ENCODE assay signal across 11 mouse cellular contexts in genomic region chr7:6414626-6415441, GRCm38 (mm10). TPM values are rescaled to one million over a fixed set of nuclear protein-coding genes. Genes with fewer than 3 reads are reported as not detected.
DNase-seq lines count a peak whose midpoint lies in the region; ATAC-seq and TF ChIP-seq lines count a peak whose summit lies in the region.
"Had no signal": no experiment of that assay in that cellular context is flagged by ENCODE, and none has a peak within 500 bp of the region (broad histone marks: within the 10 kb centered on the region; RNA-seq: fewer than 3 reads in every experiment).

No protein-coding gene starts in this region.

- peak overlapping the region; percentile 48 for H3K4me3 ChIP-seq in cerebellum, adult 2 months (replicated peaks; ENCODE audit: insufficient read depth, low read depth, low read length)
- H3K4me3 ChIP-seq in embryonic facial prominence, embryonic 12.5 days = no peak overlapping the region
- H3K4me3 ChIP-seq in neural tube, embryonic 15.5 days (replicated peaks) = peak overlapping the region; percentile 44

- H3K4me2 ChIP-seq in embryonic facial prominence, embryonic 12.5 days (replicated peaks) = peak overlapping the region; percentile 15; the same call in 1 of the 2 replicates
- peak overlapping the region; percentile 59 for H3K4me2 ChIP-seq in neural tube, embryonic 15.5 days

- no peak overlapping the region for H3K27ac ChIP-seq in cerebellum, adult 2 months (ENCODE audit: insufficient read depth, low read length)
- H3K27ac ChIP-seq in embryonic facial prominence, embryonic 12.5 days = no peak overlapping the region
- peak overlapping the region; percentile 28; the same call in 1 of the 2 replicates for H3K27ac ChIP-seq in neural tube, embryonic 15.5 days (replicated peaks)
- H3K27ac ChIP-seq: kidney, postnatal 0 days had no signal

- TF ChIP-seq POLR2A in cerebellum, adult 2 months (IDR thresholded peaks at IDR 0.05; ENCODE audit: borderline replicate concordance, insufficient read depth, low read length) = no peak

- no peaks in the 10 kb centered on the region for H3K36me3 ChIP-seq in embryonic facial prominence, embryonic 12.5 days
- no peaks in the 10 kb centered on the region for H3K36me3 ChIP-seq in neural tube, embryonic 15.5 days

- H3K27me3 ChIP-seq in cerebellum, adult 2 months (ENCODE audit: control insufficient read depth, insufficient read depth, low read length) = no peaks in the 10 kb centered on the region
- no peaks in the 10 kb centered on the region for H3K27me3 ChIP-seq in embryonic facial prominence, embryonic 12.5 days
- H3K27me3 ChIP-seq in neural tube, embryonic 15.5 days (replicated peaks) = no peaks in the 10 kb centered on the region

- 4% methylated on average over 22 of the region's 22 CpGs for WGBS in cerebellum, adult 2 months
- WGBS in embryonic facial prominence, embryonic 12.5 days = 7% methylated on average over 21 of the region's 22 CpGs
- WGBS in neural tube, embryonic 15.5 days = 7% methylated on average over 19 of the region's 22 CpGs

- 0 out of 2 replicates have a peak, but pooled peaks cover 3% of the 10 kb centered on the region for H3K9me3 ChIP-seq in embryonic facial prominence, embryonic 12.5 days
- no peaks in the 10 kb centered on the region for H3K9me3 ChIP-seq in neural tube, embryonic 15.5 days (replicated peaks)

- H3K4me1 ChIP-seq in cerebellum, adult 2 months (ENCODE audit: control insufficient read depth, insufficient read depth, low read length) = no peaks in the 10 kb centered on the region
- H3K4me1 ChIP-seq in embryonic facial prominence, embryonic 12.5 days = no peaks in the 10 kb centered on the region
- no peaks in the 10 kb centered on the region for H3K4me1 ChIP-seq in neural tube, embryonic 15.5 days

- peak in 1 of 2 experiments; percentile 22 for DNase-seq in cerebellum, adult 2 months
- DNase-seq in layer of hippocampus, adult 9-11 months = peak; percentile 32
- no peak for DNase-seq in heart, postnatal 10 days
- DNase-seq in lung, postnatal 14 days = no peak
- DNase-seq in kidney, postnatal 36 days = no peak
- DNase-seq: adrenal gland, postnatal 14 days had no signal

- TF ChIP-seq CTCF in cerebellum, adult 2 months (IDR thresholded peaks at IDR 0.05; ENCODE audit: borderline replicate concordance, insufficient read depth, low read depth, low read length) = no peak

- no peak for ATAC-seq in cerebellum, adult (ENCODE audit: insufficient number of reproducible peaks, low FRiP score, low TSS enrichment)
- no peak for ATAC-seq in embryonic facial prominence, embryonic 12.5 days (ENCODE audit: insufficient number of reproducible peaks, insufficient read depth, low FRiP score, low TSS enrichment)
- peak; percentile 95 for ATAC-seq in neural tube, embryonic 15.5 days (ENCODE audit: low FRiP score)

- H3K9ac ChIP-seq in embryonic facial prominence, embryonic 12.5 days = no peak overlapping the region
- peak overlapping the region; percentile 49 for H3K9ac ChIP-seq in neural tube, embryonic 15.5 days (replicated peaks)

- intact Hi-C loops in heart, postnatal 10 days (cut with DNase I) = loop anchor here (5.0 kb wide), 2 partner anchors 53 to 133 kb away; partner anchors contain the start of gene Zfp78

RNA-seq across cellular contexts. Expression of gene Gm20715, which starts 4.8 kb away (rescaled TPM):
- 0.22 and 0.31 TPM in 2 replicates for polyA plus RNA-seq in cerebellum, adult 2 months (2012; rRNA removed)
- 0.05 TPM in 1 of 2 replicates, not detected in the other for polyA plus RNA-seq in embryonic facial prominence, embryonic 12.5 days (2016; fragmentation: Nextera tagmentation; extraction: Ambion mirVana)
- polyA plus RNA-seq in neural tube, embryonic 15.5 days (2015; fragmentation: Nextera tagmentation; extraction: Ambion mirVana) = 0.15 TPM in 1 of 2 replicates, not detected in the other
- not detected for total RNA-seq in heart, postnatal 10 days (2021)
- total RNA-seq: adrenal gland, postnatal 14 days; gastrocnemius, adult 18-20 months had no signal
- polyA plus RNA-seq: kidney, postnatal 0 days had no signal

RNA-seq across cellular contexts. Expression of gene Smim17, which starts 16.3 kb away (rescaled TPM):
- 16.1 and 19.1 TPM in 2 replicates for polyA plus RNA-seq in cerebellum, adult 2 months (2012; rRNA removed)
- 0.20 TPM in 1 of 2 replicates, not detected in the other for polyA plus RNA-seq in embryonic facial prominence, embryonic 12.5 days (2016; fragmentation: Nextera tagmentation; extraction: Ambion mirVana)
- 7.8 and 9.5 TPM in 2 replicates for polyA plus RNA-seq in neural tube, embryonic 15.5 days (2015; fragmentation: Nextera tagmentation; extraction: Ambion mirVana)
- not detected for total RNA-seq in heart, postnatal 10 days (2021)
- polyA plus RNA-seq: kidney, postnatal 0 days had no signal

RNA-seq across cellular contexts. Expression of gene Olfr1344, which starts 23.7 kb away (rescaled TPM):
- polyA plus RNA-seq in cerebellum, adult 2 months (2012; rRNA removed) = 2.3 and 2.7 TPM in 2 replicates
- not detected in 2 replicates for polyA plus RNA-seq in embryonic facial prominence, embryonic 12.5 days (2016; fragmentation: Nextera tagmentation; extraction: Ambion mirVana)
- polyA plus RNA-seq in neural tube, embryonic 15.5 days (2015; fragmentation: Nextera tagmentation; extraction: Ambion mirVana) = 0.05 and 0.10 TPM in 2 replicates
- total RNA-seq in heart, postnatal 10 days (2021) = not detected
- total RNA-seq: adrenal gland, postnatal 14 days; gastrocnemius, adult 18-20 months had no signal
- polyA plus RNA-seq: kidney, postnatal 0 days had no signal

RNA-seq across cellular contexts. Expression of gene Zfp28, which starts 31.7 kb away (rescaled TPM):
- 8.7 and 9.4 TPM in 2 replicates for polyA plus RNA-seq in cerebellum, adult 2 months (2012; rRNA removed)
- polyA plus RNA-seq in embryonic facial prominence, embryonic 12.5 days (2016; fragmentation: Nextera tagmentation; extraction: Ambion mirVana) = 12.6 and 13.1 TPM in 2 replicates
- 13.2 and 13.8 TPM in 2 replicates for polyA plus RNA-seq in neural tube, embryonic 15.5 days (2015; fragmentation: Nextera tagmentation; extraction: Ambion mirVana)
- 1 to 10 TPM; 4.3 to 4.5 TPM for total RNA-seq in heart, postnatal 10 days (2021)

RNA-seq across cellular contexts. Expression of gene Olfr1336, which starts 41.1 kb away (rescaled TPM):
- polyA plus RNA-seq in cerebellum, adult 2 months (2012; rRNA removed) = not detected in 2 replicates
- not detected in 2 replicates for polyA plus RNA-seq in embryonic facial prominence, embryonic 12.5 days (2016; fragmentation: Nextera tagmentation; extraction: Ambion mirVana)
- polyA plus RNA-seq in neural tube, embryonic 15.5 days (2015; fragmentation: Nextera tagmentation; extraction: Ambion mirVana) = 0.03 TPM in 1 of 2 replicates, not detected in the other
- total RNA-seq in heart, postnatal 10 days (2021) = not detected
- total RNA-seq: adrenal gland, postnatal 14 days; gastrocnemius, adult 18-20 months had no signal
- polyA plus RNA-seq: kidney, postnatal 0 days had no signal
